Mouse (Mus musculus): Measurements from ENCODE around the gene Dnph1. TPM values are rescaled to one million over a fixed set of nuclear protein-coding genes. Genes with fewer than 3 reads are reported as not detected.

The Dnph1 gene
- 1.6 TPM for polyA plus RNA-seq (2014; fragmentation: Illumina TruSeq; extraction: RNeasy Lipid Tissue Mini Kit (QIAGEN cat#74804); ENCODE audit: low read depth, low replicate concordance)

GRCm38 (mm10) chr17:46496623-46497434 lies at the start of gene Dnph1:
Gene Dnph1, plus strand, starts transcription at chr17:46496711.

GRCm38 (mm10) chr17:46487431-46487830 lies 9.1 kb upstream of the Dnph1 start, which contains the start of gene Ttbk1:
Gene Ttbk1, minus strand, starts transcription at chr17:46487675.

DNA sequence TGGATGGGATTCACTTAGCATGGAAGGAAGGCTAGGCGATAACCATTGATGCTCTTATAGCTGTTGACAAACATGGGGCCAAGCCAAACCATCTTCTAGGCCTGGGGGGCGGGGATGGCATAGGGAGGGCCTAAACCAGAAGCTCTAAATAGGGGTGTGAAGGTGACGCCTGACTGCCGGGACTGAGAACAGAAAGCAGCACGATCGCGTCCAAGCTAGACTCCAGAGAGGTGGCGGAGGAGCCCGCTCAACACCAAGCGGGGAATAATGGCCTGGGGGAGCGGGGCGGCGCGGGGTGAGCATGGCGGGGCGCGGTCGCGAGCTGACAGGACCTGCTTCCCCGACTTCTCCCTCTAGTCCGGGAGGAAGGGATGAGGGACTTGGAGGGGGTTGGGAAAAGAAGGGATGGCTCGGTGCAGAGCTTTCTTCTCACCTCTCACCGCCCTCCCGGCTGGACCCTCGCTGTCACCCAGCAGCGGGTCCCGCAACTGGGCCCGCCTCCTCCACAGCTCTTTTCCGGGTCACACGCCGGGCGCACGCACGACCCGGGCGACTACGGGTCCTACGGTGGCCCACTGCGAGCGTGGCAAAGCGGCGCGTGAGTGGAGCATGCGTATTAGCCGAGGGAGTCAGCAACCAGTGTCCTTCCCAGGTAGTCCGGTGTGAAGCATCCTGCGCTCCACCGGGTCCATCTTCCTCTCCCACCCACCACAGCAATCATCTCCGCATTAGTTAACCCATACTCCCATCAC lies 49.5 kb downstream of the Dnph1 start, which contains the start of gene Cul9:
Gene Cul9, minus strand, starts transcription at position 576 of the 752 bp plus-strand sequence.

Other genes starting within 250 kb of the Dnph1 start
- gene Polr1c, start 248.7 kb upstream of the Dnph1 start, polyA plus RNA-seq (2014; fragmentation: Illumina TruSeq; extraction: RNeasy Lipid Tissue Mini Kit (QIAGEN cat#74804); ENCODE audit: low read depth, low replicate concordance) = 19.8 TPM
- 59.4 TPM for gene Yipf3, start 248.6 kb upstream of the Dnph1 start, polyA plus RNA-seq (2014; fragmentation: Illumina TruSeq; extraction: RNeasy Lipid Tissue Mini Kit (QIAGEN cat#74804); ENCODE audit: low read depth, low replicate concordance)
- gene Lrrc73, start 243.2 kb upstream of the Dnph1 start, polyA plus RNA-seq (2014; fragmentation: Illumina TruSeq; extraction: RNeasy Lipid Tissue Mini Kit (QIAGEN cat#74804); ENCODE audit: low read depth, low replicate concordance) = not detected
- 31.8 TPM for gene Tjap1, start 213.7 kb upstream of the Dnph1 start, polyA plus RNA-seq (2014; fragmentation: Illumina TruSeq; extraction: RNeasy Lipid Tissue Mini Kit (QIAGEN cat#74804); ENCODE audit: low read depth, low replicate concordance)
- gene Dlk2, start 199.3 kb upstream of the Dnph1 start, polyA plus RNA-seq (2014; fragmentation: Illumina TruSeq; extraction: RNeasy Lipid Tissue Mini Kit (QIAGEN cat#74804); ENCODE audit: low read depth, low replicate concordance) = not detected
- gene Abcc10, start 168.4 kb upstream of the Dnph1 start, polyA plus RNA-seq (2014; fragmentation: Illumina TruSeq; extraction: RNeasy Lipid Tissue Mini Kit (QIAGEN cat#74804); ENCODE audit: low read depth, low replicate concordance) = 4.1 TPM
- gene Zfp318, start 113.0 kb upstream of the Dnph1 start, polyA plus RNA-seq (2014; fragmentation: Illumina TruSeq; extraction: RNeasy Lipid Tissue Mini Kit (QIAGEN cat#74804); ENCODE audit: low read depth, low replicate concordance) = 12.4 TPM
- gene Crip3, start 67.8 kb upstream of the Dnph1 start, polyA plus RNA-seq (2014; fragmentation: Illumina TruSeq; extraction: RNeasy Lipid Tissue Mini Kit (QIAGEN cat#74804); ENCODE audit: low read depth, low replicate concordance) = 2.5 TPM
- not detected for gene Slc22a7, start 58.3 kb upstream of the Dnph1 start, polyA plus RNA-seq (2014; fragmentation: Illumina TruSeq; extraction: RNeasy Lipid Tissue Mini Kit (QIAGEN cat#74804); ENCODE audit: low read depth, low replicate concordance)
- gene Ttbk1, start 9.0 kb upstream of the Dnph1 start, polyA plus RNA-seq (2014; fragmentation: Illumina TruSeq; extraction: RNeasy Lipid Tissue Mini Kit (QIAGEN cat#74804); ENCODE audit: low read depth, low replicate concordance) = 0.10 TPM
- 16.2 TPM for gene Cul9, start 49.7 kb downstream of the Dnph1 start, polyA plus RNA-seq (2014; fragmentation: Illumina TruSeq; extraction: RNeasy Lipid Tissue Mini Kit (QIAGEN cat#74804); ENCODE audit: low read depth, low replicate concordance)
- 101 TPM for gene Srf, start 59.5 kb downstream of the Dnph1 start, polyA plus RNA-seq (2014; fragmentation: Illumina TruSeq; extraction: RNeasy Lipid Tissue Mini Kit (QIAGEN cat#74804); ENCODE audit: low read depth, low replicate concordance)
- gene Ptk7, start 132.8 kb downstream of the Dnph1 start, polyA plus RNA-seq (2014; fragmentation: Illumina TruSeq; extraction: RNeasy Lipid Tissue Mini Kit (QIAGEN cat#74804); ENCODE audit: low read depth, low replicate concordance) = 2.3 TPM
- 23.4 TPM for gene Klc4, start 149.3 kb downstream of the Dnph1 start, polyA plus RNA-seq (2014; fragmentation: Illumina TruSeq; extraction: RNeasy Lipid Tissue Mini Kit (QIAGEN cat#74804); ENCODE audit: low read depth, low replicate concordance)
- 123 TPM for gene Mrpl2, start 149.5 kb downstream of the Dnph1 start, polyA plus RNA-seq (2014; fragmentation: Illumina TruSeq; extraction: RNeasy Lipid Tissue Mini Kit (QIAGEN cat#74804); ENCODE audit: low read depth, low replicate concordance)
- 18.5 TPM for gene Cul7, start 153.6 kb downstream of the Dnph1 start, polyA plus RNA-seq (2014; fragmentation: Illumina TruSeq; extraction: RNeasy Lipid Tissue Mini Kit (QIAGEN cat#74804); ENCODE audit: low read depth, low replicate concordance)
- gene Rrp36, start 177.6 kb downstream of the Dnph1 start, polyA plus RNA-seq (2014; fragmentation: Illumina TruSeq; extraction: RNeasy Lipid Tissue Mini Kit (QIAGEN cat#74804); ENCODE audit: low read depth, low replicate concordance) = 19.7 TPM
- 53.7 TPM for gene Mea1, start 182.1 kb downstream of the Dnph1 start, polyA plus RNA-seq (2014; fragmentation: Illumina TruSeq; extraction: RNeasy Lipid Tissue Mini Kit (QIAGEN cat#74804); ENCODE audit: low read depth, low replicate concordance)
- 59.2 TPM for gene Klhdc3, start 184.2 kb downstream of the Dnph1 start, polyA plus RNA-seq (2014; fragmentation: Illumina TruSeq; extraction: RNeasy Lipid Tissue Mini Kit (QIAGEN cat#74804); ENCODE audit: low read depth, low replicate concordance)
- 34.8 TPM for gene Ppp2r5d, start 208.4 kb downstream of the Dnph1 start, polyA plus RNA-seq (2014; fragmentation: Illumina TruSeq; extraction: RNeasy Lipid Tissue Mini Kit (QIAGEN cat#74804); ENCODE audit: low read depth, low replicate concordance)
- gene Pex6, start 214.8 kb downstream of the Dnph1 start, polyA plus RNA-seq (2014; fragmentation: Illumina TruSeq; extraction: RNeasy Lipid Tissue Mini Kit (QIAGEN cat#74804); ENCODE audit: low read depth, low replicate concordance) = 33.9 TPM
- 6.3 TPM for gene Gnmt, start 232.5 kb downstream of the Dnph1 start, polyA plus RNA-seq (2014; fragmentation: Illumina TruSeq; extraction: RNeasy Lipid Tissue Mini Kit (QIAGEN cat#74804); ENCODE audit: low read depth, low replicate concordance)